Mouse (Mus musculus): ENCODE measurements at regions not wholly inside any gene's neighbourhood (a gene's known extent, or its start where the extent isn't known, plus 50 kb on each side); places are given as distances from the start of the nearest gene placed in this dataset.

GRCm38 (mm10) chr13:44602658-44603057 lies 126.6 kb upstream of the Jarid2 start:
- no peak for DNase-seq (ENCODE audit: low spot score in 2 of 2)

DNA sequence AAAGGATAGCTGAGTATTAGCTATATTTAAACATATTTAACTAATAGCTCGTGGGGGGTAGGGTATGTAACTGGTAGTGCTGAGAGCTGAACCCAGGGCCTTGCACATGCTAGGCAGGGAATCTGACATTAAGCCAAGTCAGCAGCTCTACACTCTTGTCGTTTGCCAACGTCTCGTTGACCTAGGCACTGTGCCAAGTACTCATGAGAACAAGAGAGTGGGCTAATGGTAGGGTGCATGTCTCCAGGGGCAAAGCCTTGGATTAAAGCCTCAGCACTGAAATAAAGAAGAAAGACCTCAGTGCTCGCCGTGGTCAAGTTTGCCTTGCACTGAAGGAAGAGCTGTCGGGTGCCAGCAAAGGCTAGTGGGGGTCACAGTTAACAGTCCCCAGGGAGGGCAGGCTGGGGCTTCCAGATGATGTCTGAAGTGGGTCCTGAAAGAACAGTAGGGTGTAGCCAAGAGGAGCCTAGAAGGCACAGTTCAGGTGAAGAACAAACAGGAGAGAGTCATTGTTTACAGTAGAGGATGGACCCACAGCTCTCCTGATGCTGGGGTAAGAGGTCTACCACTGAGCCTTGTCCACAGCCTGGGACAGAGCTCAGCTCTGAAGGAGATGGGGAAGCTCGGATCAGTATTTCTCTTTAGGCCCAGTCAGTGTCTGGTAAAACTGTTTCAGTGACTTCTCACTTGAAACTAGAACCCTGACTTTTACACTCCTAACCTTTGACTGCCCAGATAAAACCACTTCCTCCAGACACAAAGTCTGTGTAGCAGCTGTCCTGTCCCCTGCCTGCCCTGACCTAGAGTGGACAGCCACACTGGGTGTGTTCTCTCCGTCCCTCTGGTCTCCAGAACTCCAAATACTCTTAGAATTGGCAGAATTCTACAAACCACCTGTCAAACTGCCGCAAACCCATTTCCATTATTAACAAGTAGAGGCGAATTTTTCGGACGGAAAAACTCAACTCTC lies 121.7 kb upstream of the Jarid2 start:
- DNase-seq (ENCODE audit: low spot score in 2 of 2), result no peak

- no peak for DNase-seq (ENCODE audit: low spot score in 2 of 2)
These were observed 121.0 kb upstream of the Jarid2 start for GRCm38 (mm10) chr13:44608286-44608675.

- no peak for DNase-seq (ENCODE audit: low spot score in 2 of 2)
These were observed 120.5 kb upstream of the Jarid2 start for GRCm38 (mm10) chr13:44608681-44609335.

DNA sequence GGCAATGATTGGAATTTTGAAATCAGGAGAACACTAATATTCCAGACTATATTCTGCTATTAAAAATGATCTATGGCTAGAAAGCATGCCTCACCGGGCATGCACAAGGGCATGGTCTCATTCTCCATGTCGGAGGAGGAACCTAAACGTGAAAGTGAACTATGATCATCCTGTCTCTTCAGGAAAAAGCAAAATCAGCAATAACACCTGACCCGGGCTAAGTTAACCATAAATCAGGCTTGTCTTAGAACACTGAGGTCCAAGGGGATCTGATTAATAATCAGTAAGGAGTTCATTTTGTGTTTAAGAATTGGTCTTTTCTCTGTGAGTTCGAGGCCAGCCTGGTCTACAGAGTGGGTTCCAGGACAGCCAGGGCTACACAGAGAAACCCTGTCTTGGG lies 119.7 kb upstream of the Jarid2 start:
- no peak for DNase-seq (ENCODE audit: low spot score in 2 of 2)

DNA sequence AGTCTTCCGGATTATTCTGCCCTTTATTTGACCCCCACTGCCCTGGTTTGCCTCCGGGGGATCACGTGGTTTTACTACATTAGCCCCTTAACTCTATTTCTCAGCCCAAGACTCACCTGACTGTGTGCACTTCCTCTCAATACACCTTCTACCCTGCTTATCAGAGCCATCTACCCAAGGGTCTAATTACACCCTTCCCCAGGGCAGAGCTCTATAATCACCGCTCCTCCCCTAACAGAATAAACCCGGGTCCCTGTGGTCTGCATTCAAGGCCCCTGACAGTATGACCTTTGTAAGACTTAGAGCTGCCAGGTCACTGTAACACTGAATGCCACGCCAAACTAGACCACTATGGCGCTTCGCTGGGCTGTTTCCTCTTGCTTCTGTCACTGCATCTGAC lies 113.6 kb upstream of the Jarid2 start:
- no peak for DNase-seq (ENCODE audit: low spot score in 2 of 2)

DNA sequence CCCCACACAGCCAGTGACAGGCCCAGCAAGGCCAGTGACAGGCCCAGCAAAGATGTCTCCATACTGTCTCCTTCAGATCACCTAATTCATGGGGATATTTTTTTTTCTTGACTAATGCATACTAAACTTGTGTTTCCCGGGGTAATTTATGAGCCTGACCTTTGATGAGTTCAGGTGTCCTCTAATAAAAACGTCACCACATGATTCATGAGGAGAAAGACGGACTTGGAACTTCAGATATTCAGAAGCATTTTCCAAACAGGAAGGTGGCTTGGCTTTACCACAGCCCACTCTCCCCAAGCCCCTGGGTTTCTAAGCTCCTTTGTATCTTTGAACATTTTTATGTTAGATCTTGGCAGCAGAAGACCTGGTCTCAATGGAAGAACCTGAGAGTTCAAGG lies 110.9 kb upstream of the Jarid2 start:
- no peak for DNase-seq (ENCODE audit: low spot score in 2 of 2)

DNA sequence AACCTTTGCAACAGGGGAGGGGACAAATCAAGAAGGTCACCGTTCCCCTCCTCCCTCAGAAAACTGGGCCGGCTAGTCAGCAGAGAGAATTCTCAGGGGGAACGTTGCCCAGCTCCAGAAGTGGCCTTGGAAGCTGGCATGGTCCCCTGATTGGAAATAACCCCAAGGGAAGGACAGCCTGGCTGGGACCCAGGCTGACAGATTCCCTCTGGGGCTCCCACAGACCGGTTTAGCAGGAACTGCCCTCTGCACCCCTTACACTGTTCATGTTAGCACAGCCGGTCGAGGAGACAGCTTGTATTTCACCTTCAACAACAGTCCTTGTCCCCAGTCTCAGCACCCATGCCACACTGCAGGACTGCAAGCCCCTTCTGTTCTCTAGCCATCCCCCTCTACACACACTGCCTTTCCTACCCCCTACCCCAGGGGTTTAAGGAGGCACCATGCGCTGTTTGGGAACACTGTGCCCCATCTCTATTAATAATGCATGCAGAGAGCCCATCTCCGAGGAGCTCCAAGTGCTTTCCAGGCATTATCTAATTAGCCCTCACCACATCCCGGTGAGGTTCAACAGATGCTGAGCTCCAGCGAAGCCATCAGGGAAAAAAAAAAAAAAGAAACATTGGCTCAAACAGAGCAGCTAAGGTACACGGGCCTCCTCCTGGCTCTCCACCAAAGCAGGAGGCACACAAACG lies 106.5 kb upstream of the Jarid2 start:
- peak in 1 of 2 experiments; percentile 26 for DNase-seq (ENCODE audit: low spot score in 2 of 2)

GRCm38 (mm10) chr13:44624716-44625115 lies 104.6 kb upstream of the Jarid2 start:
- DNase-seq (ENCODE audit: low spot score in 2 of 2), result no peak

GRCm38 (mm10) chr13:44625792-44626191 lies 103.5 kb upstream of the Jarid2 start:
- no peak for DNase-seq (ENCODE audit: low spot score in 2 of 2)

GRCm38 (mm10) chr13:44626806-44627205 lies 102.5 kb upstream of the Jarid2 start:
- DNase-seq (ENCODE audit: low spot score in 2 of 2), result no peak

GRCm38 (mm10) chr13:44630061-44630460 lies 99.2 kb upstream of the Jarid2 start:
- no peak for DNase-seq (ENCODE audit: low spot score in 2 of 2)

GRCm38 (mm10) chr13:44634616-44635015 lies 94.7 kb upstream of the Jarid2 start:
- no peak for DNase-seq (ENCODE audit: low spot score in 2 of 2)

- no peak for DNase-seq (ENCODE audit: low spot score in 2 of 2)
These were observed 93.9 kb upstream of the Jarid2 start for GRCm38 (mm10) chr13:44635221-44636007.

DNA sequence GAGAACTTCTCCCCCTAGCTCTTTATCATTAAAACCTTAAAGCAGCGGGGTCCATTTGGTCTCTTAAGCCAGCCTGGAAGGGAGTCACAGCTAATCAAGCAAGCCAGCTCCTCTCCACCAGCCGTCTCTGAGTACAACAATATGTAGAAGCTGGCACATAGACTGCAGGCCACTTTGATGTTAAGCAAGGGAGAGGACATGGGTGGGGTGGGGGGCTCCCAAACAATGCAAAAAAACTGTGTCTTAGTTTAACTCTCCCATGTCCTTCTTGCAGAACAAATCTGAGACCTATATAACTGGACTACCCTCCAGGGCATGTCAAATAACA lies 93.3 kb upstream of the Jarid2 start:
- DNase-seq (ENCODE audit: low spot score in 2 of 2), result no peak

DNA sequence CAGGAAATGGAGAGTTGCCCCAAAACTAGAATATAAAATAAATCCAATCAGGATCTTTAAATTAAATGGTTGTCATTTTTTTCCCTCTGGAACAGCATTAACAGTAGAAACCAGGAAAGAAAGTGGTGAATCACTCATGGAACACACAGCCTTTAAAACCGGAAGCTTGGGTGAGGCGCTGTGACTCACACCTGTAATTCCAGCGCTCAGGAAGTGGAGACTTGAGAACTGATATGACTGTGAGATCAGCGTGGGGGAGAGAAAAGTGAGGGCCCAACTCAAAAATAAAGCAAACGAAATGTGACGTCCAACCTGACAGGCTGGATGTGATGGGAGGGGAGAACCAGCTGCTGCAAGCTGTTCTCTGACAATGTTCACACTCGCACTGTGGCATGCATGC lies 86.9 kb upstream of the Jarid2 start:
- no peak for DNase-seq (ENCODE audit: low spot score in 2 of 2)

DNA sequence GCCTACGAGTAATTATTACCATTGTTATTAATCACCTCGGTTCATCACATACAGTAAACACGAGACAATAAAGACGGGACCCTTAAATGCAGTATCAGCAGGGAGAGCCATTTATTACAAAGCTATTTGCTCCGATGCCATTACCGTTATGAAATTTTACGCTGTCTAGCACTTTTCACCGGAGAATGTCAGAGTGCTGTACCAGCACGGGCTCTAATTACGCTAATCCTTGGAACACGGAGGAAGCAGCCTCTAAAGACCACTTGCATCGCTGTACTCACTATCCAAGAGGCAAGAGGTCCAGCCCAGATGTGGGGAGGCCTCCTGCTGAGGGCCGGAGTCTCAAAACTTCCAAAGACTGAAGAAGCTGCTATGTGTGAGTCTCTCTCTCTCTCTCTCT lies 79.2 kb upstream of the Jarid2 start:
- no peak for DNase-seq (ENCODE audit: low spot score in 2 of 2)

DNA sequence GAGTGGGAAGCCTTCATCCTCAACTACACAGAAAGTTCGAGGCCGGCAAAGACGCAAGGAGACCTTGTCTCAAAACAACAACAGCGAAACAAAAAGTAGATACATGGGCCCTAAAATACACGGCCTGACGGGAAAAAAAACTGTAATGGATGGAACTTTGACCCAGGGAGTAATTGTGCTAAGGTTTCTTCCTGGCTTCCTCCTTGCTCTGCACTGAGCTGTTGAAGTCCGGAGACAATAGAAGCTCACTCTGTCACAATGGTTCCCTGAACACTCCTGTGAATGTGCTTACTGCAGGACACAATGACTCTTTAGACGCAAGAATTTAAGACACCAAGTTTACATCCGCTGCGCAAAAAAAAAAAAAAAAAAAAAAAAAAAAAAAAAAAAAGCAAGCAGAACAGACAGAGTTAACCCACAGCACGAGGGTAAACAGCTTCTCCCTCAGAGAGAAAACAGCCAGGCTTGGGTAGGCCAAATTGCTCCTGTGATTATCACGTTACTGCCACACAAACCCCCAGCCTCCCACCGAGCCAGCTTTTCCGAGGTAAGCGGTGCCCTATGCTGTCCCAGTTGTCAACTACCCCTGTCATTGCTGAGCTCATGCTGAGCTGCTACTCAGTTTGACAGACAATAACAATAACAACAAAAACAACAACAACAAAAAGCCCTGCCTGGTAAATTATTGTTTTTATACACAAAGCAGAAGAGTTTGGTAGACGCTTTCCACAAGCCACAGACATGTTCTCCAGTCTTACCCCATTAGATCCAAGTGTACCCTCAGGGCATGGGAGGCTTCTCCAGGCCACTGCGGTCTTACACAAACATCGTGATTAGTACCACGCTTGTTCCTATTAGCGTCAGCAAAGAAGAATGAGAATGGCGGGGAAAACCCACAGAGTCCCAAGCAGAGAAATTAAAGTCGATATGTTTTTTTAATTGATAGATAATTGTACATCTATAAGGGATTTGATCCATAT lies 77.7 kb upstream of the Jarid2 start:
- DNase-seq (ENCODE audit: low spot score in 2 of 2), result no peak

DNA sequence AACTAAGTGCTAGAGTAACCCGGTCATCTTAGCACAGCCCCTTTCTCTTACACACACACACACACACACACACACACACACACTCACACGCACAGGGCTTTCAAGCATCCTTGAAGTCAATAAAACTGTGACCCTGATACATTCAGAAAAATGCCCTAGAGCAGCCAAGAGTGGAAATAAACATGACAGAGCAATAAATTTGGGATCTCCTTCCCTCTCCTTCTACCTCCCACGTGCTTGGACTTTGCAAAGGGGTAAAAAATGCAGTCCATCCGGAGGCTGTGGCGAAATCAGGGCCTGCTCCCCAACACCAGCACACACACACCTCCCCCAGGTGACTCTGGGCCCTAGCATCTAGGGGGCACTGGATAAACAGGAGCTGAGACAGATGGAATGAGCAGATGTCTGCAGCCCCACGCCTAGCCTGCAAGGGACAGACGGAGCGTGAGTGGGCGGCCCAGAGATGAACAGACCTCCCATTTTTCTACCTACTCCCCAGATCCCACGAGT lies 71.3 kb upstream of the Jarid2 start:
- no peak for DNase-seq (ENCODE audit: low spot score in 2 of 2)

GRCm38 (mm10) chr13:44659861-44660260 lies 69.4 kb upstream of the Jarid2 start:
- DNase-seq (ENCODE audit: low spot score in 2 of 2), result no peak

Data from urinary bladder, postnatal 4 days (tissue).